Mouse (Mus musculus) stomach, postnatal 0 days (tissue): ENCODE results near the gene Arhgap9.

Experiments
- CTCF ChIP-seq: IDR thresholded peaks from 2 replicates; pipeline ENCODE4 v1.5.1; 2016; ENCODE audit warnings: antibody characterized with exemption, low read depth, mild to moderate bottlenecking, moderate library complexity
- EP300 ChIP-seq: optimal IDR thresholded peaks from 2 replicates; pipeline ENCODE3; 2016; ENCODE audit warnings: antibody characterized with exemption

- TF ChIP-seq CTCF, result no peak
- TF ChIP-seq EP300, result no peak
These were observed 33.4 kb upstream of the Arhgap9 start for GRCm38 (mm10) chr10:127288328-127288799.
